Mouse (Mus musculus) A20 (cell line): ENCODE results near the gene Ssbp3.

Experiments
- DNase-seq: peaks from one replicate; pipeline ENCODE4 v3.0.0-alpha.2; 2011; ENCODE audit warnings: low read depth, low spot score

Ssbp3 gene

DNA sequence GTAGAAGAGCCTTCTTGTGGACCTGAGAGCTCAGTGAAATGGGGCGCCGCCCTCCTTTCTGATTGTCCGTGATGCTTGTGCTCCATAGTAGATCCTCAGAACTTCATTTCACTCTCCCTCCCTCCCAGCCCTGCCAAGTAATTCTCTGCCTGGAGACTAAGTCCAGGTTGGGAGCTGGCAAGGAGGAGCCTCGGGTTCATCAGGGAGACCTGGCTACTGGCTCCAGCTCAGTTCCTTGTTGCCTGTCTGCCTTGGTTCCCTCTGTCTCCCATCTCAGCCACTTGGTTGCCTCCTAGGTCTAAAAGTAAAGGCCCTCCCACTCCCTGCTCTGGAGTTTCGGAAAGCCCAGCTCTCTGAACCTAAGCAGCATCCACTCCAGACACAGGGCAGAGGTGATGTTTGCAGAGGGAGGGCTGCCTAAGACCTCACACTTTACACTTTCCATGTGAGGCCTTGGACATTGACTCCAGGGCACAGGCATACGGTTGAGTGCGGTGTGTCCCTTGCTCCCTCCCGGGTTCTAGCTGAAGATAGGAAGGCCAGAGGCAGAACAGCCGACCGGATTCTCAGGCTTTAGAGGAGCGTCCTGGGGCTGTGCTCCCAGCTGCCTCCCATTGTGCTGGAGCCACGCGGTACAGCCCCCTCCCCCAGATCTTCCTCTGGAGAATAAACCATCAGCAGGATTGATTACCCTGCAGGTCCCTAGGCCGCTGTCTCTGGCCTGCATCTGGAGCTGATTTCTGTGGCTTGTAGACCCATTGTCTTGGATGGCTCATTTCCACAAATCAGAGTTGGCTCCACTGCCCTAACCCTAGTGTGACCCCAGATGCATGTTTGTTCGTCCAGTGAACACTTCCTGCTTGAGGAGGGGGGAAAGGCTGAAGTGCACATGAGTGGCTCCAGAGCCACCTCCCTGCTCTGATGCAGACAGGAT lies 75.7 kb downstream of the Ssbp3 start:
- no peak for DNase-seq

DNA sequence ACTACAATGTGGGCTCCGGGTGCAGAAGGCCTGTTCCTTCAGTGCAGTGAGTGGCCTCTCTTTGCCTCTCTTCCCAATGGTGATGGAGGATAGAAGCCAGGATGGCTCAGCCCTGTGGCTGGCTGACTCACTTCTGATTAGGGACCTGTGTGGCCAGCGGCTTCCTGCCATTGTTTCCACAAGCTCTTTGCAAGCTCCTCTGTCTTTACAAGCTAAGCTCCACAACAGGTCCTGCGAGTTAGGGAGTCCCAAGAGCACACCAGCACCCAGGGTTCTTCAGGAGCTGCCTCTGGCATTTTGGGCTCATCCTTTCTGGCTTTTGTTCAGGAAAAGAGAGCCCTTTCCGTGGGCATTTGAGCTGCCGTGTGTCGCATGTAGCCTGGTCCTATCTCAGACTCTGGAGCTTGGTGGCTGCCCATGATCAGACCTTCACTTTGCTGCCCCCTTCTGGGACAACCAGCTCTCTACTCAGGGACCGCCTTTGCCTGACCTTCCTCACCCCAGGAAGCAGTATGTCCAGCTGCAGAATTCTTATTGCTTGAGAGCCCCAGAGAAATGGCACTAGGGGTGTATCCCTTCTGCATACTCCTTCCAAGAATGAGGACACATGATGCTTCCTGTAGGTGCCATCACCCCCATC lies 77.3 kb downstream of the Ssbp3 start:
- DNase-seq: peak; percentile 68

DNA sequence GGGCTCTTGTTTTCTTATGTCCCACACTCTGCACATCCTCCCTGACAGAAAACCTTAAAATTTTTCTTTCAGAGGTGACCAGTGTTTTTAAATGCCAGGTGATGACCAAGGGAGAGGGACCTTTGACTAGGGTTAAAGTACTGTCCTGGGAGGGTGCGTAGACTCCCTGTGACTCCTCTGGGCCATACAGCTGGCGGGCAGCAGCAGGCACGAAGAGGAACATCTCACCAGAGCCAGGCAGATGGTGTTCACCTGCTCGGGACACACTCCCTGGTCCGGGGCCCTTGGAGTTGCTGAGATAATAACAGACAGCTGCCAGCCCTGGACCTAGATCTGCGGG lies 78.4 kb downstream of the Ssbp3 start:
- DNase-seq: no peak

DNA sequence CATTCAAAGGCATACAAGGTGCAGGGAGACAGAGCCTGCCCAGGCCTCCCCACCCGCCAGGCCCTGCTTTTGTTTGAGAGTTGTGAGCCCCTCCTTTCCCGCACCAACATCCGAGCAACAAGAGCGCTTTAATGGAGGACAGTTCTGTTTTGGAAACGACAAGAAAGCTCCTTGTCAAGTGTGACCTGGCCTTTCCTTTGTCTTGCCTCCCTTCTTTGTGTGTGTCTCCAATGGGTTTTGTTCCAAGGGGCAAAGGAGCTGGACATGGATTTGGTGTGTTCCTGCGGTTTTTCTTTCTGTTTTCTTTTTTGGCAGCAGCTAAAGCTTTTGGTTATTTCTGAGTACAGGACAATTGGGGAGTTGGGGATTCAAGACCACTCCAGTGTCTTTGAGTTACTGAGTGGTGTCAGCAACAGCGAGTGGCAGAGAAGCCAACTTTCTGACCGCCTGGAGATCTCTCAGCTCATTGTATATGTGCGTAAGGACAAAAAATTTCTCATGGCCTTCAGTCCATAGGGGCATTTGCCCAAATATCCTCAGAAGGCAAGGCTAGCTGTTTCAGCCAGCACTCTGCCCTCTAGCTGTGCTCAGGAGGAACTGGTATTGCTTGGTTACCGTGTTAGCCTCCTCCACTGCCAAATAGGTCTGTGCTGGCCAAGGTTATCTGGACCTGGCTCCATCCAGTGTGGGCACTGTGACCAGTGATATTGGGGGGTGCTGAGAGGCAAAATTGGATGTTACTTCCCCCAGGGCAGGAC lies 78.9 kb downstream of the Ssbp3 start:
- DNase-seq: peak; percentile 28

DNA sequence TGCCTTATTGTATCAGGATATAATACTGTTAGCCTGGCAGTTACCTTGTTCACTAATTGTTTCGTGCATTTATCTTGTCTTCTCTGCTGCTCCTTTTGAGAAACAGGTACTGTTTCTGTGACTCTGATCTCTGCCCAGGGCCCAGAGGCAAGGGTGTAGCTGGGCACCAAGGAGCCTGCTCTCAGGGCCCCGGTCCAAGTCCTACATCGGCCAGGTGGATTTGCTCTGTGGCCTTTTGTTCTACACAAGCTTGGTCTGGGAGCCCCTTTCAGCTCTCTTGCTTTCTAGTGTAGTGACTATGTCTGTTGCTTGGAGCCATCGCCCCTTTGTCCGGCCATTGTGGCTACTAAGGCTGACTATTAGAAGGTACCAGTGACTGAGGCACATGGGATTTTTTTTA lies 82.6 kb downstream of the Ssbp3 start:
- no peak for DNase-seq

DNA sequence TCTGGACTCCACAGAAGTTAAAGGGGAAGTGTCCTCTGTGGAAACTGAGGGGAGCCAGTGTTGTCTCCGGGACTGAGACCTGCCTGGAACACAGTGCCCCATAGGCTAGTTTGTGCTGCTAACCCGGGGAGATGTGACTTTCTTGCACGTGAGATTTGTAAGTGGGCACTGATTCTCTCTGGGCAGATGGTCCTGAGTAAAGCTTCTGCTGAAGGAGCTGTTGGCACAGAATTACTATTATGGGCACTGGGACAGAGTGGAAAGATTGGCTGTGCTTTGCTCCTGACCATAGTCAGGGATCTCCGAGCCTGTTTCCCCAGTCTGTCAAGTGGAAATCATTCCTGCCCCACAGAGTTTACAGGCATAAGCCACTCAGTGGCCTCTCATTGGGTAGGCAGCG lies 83.8 kb downstream of the Ssbp3 start:
- DNase-seq: no peak

DNA sequence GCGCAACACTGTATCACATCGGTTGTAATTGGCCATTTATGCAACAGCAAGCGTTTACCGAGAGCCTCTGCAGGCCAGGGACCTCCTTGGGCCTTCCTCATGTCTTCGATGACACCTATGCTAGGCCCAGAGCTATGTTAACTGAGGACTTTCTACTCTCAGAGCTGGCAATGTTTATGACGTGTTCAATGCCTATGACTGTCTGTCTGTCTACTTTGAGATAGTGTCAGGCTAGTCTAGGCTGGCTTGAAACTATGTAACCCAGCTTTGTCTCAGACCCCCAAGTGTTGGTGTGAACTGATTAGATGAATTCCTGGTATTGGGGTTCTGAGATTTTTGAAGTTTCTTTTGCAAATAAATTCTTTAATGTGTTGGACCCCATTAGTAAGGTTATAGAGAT lies 84.6 kb downstream of the Ssbp3 start:
- no peak for DNase-seq

DNA sequence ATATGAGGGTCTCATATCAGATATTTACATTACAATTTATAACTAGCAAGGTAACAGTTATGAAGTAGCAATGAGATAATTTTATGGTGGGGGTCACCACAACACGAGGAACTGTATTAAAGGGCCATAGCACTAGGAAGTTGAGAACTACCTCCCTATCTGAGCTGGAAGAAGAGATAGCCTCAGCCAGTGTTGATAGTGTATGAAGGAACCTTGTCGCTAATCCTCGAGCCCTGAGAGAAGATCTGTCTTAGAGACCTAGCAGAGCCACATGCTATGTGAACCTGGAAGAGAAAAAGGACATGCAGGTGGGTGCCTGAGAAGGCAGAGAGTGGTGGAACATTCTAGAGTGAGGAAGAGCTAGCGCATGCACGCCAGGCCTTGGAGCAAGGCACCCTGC lies 85.0 kb downstream of the Ssbp3 start:
- DNase-seq: no peak

DNA sequence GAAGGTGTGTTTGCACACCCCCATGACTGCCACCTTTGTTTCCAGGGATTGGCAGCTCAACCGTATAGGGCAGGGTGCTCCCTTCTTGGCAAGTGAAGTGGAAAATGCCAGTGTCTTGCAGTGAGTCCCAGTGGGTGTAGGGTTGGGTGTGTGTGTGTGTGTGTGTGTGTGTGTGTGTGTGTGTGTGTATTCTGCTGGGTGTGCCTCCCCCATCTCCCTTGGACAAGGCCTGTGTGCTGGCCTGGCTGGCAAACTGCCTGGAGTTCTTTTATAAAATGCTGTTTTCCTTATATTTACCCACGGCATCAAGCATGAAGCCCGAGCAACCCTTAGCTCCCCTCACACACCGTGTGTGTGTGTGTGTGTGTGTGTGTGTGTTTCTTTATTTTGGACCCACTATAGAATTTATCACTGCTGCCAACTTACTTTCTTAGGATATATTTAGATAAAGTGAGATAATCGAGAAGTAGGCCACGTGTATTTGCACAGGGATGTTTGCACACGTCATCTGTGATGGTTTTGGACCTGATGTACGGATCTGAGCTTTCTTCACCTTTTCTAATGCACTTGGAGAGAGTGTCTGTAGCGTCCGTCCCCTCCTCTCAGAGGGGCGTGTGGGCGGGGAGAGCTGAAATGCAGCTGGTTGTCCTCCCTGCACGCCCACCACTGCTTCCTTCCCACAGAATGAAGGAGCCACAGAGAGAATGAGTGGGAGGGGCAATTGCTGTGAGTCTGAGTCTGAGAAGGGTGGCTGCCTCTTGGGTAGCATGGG lies 86.0 kb downstream of the Ssbp3 start:
- DNase-seq: no peak

DNA sequence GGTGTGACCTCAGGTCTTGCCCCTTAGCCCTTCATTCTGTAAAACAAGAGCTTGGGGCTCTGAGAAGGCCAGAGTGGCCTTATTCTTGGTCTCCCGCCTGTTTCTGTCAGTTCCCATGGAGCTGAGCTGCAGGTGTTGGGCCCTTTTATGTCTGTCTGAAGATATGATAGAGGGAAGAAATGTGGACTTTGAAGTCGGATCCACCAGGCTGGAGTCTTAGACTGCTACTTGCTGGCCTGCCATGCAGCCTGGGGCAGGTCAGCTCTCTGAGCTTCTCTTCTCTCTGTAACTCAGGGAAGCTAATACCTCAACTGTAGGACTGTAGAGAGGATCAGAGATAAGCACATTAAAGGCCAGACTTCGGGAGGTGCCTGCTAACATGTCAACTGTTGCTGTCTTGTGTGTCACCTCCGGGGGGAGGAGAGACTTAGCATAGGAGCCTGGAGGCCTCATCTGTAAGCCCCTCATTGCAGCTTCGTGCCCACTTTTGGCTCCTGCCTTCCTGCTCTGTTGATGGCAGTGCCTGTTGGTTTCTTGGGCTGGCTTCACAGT lies 90.8 kb downstream of the Ssbp3 start:
- DNase-seq: no peak

DNA sequence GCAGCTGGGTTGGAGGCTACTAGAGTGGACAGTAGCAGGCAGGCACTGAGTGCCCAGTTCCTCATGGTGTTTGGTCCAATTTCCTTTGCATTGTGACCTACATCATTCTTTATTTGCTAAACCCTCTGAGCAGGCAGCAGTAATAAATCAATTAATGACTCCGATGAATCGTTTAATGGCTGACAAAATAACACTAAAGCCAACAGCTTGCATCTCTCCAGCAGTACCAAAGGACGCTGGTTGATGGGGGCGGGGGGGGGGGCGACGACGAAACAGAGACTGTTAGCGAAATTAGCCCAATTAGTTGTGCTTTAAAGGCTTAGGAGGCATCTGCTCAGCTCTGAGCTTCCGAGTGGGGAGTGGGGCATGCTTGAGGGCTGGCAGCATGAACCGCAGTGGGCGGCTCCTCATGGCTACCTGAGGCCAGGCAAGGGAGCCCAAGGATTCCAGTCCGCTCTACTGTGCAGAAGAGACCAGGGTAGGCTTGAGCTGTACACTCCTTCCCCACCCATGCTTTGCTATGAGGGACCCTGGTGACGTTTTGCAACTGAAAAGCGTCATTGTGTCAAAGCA lies 91.5 kb downstream of the Ssbp3 start:
- DNase-seq: no peak

DNA sequence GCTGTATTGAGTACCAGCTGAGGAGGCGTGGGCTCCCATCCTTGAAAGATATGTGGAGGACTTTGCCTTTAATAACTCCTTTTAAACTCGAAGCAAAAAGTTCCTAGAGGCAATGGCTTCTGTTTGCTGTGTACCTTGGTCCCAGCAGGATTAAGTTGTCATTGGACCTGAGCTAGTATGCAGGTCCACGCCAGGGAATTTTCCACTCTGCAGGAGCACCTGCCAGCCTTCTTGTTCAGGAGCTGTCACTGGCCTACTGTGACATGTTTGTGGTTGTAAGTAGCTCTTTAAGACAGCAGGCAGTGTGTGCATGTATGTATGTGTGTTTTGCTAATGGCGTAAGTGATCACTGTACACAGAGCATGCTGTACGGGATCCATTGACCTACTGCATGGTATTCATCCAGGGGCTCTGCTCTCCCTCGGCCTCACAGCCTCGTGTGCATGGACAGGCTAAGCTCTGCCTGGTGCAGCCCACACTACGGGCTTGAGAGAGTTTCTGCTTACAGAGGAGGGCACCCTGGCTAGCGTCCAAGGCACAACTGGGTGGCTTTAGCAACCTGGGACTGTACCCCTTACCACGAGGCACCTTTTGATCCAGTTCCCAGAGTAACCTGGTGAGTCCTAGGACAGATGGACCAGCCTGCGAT lies 92.1 kb downstream of the Ssbp3 start:
- no peak for DNase-seq

DNA sequence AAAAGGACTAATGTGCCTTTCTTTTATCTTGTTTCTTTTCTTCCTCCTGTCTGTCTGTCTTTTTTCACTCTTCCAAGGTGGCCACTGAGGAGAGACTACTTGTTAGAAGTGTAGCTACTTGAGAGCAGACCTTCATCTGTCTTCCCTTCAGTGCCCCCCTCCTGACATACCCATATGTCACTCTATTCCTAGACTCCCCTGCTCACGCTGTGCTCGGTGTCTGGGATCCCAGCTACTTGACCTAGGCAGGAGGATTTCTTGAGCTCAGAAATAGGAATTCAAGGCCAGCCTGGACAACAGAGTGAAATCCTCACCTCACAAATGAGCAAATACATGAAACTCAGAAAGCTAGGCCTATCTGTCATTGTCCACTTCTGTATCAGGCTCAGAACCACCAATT lies 92.7 kb downstream of the Ssbp3 start:
- no peak for DNase-seq

DNA sequence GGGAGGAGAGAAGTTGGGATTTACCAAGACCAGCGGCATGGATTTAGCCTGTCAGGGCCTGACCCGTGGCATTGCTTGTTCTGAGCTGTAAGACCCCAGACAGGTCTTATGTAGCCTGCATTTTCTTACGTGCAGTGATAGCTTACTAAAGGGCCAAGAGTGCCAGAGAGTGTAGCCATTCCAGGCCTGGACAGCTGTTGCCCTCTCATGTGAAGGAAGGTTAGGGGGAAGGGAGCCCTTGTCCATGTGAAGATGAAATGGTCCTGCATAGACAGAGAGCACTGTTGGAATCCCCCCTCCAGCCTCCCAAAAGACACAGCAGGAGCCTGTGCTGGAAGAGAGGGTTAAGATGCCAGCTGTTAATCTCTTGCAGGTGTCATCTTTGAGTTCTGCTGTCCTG lies 93.3 kb downstream of the Ssbp3 start:
- no peak for DNase-seq

DNA sequence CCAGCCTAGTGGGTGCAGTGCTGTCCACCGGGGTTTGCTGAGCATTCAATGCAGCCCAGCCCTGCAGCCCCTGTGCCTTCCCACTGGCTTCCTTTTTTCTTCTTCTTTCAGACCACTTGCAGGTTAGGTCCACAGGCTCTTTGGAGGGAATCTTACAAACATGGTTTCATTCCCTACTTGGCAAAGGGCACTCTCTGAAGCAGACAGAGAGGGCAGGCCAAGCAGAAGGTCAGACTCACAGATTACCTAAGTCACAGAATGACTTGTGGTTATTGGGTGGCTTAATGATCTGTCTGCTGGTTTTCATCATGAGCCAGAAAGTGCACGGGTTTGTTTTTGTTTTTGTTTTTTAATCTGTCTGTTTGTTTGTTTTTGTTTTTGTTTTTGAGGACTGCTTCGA lies 93.8 kb downstream of the Ssbp3 start:
- no peak for DNase-seq

DNA sequence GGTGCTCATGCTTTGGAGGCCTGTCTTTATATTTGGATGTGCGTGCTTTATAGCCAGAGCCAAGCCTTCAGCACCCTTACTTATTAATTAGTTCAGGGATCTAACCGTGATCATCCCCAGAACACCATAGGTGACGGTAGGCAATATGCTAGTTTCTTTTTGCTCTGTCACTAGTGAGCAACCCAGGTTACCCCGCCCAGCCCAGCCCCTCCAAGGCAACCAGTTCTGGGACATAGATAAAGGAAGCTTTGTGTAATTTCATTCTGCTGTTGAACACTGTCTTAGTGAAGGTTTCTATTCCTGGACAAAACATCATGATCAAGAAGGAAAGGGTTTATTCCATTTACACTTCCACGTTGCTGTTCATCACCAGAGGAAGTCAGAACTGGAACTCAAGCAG lies 94.7 kb downstream of the Ssbp3 start:
- no peak for DNase-seq

DNA sequence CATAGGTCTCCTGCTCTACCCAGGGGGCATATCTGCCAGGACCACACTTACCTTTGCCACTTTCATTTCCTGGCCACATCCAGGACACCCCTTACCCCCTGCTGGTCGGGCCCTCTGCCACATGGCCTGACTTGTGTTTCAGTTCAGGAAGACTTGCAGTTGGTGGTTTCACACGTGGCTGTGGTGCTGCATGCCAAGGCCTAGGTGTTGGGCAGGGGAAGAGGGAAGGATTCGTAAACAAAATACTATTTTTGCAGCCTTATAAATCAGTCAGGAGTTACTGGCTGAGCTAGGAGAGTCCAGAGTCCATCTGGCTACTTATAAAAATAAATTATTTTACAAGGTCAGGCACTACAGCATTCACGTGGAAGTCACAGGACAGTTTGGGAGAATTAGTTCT lies 95.7 kb downstream of the Ssbp3 start:
- no peak for DNase-seq

DNA sequence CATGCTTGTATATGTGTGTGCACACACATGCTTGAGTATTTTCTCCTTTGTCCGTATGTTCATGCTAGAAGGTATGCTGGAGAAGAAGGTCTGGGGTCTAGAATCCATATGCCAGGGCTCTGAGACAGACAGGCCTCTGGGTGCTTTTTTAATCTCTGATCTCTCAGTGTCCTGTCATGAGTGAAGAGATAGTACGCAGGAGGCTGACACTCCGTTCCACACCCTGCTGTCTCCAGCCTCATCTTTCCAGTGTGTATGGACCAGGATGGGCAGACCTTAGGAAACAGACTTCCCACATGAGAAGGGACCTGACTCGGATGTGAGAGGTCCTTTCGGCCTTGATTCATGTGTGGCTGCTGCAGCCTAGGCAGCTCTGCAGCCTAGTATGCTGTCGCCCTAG lies 96.3 kb downstream of the Ssbp3 start:
- DNase-seq: no peak

DNA sequence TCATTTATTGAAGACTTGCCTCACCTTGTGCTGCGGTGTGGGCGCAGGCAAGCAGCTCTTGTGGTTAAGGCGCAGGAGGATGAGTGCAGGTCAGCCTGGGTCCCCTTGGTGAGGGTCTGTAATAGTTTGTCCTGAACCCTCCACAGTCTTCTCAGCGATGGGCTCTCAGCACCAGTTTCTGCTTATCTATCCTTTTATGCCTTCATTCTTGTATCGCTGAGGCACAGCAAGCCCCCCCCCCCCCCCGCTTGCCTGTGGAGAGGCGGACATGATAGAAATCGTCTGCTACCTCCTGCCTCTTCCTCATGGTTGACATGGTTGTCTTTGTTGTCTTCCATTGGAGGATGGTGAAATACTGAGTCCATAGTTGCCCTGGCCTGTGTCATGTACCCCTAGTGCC lies 96.9 kb downstream of the Ssbp3 start:
- no peak for DNase-seq

DNA sequence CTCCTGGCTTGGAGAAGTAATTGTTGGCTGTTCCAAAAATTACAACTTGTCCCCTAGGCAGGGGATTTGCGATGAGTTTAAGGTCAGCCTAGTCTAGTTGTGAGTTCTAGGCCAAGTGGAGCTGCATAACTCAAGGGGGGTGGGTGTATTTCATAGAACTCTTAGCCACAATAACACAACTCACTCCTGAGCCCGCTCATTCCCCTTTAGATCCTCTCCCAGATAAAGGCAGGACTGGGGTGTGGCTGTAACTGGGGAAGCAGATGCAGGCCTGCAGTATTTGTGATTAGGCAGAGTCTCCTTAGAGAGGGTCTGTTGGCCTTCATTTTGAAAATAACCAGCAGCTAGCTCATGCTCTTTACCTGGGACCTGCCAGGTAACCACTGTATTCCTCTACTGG lies 97.7 kb downstream of the Ssbp3 start:
- DNase-seq: no peak

DNA sequence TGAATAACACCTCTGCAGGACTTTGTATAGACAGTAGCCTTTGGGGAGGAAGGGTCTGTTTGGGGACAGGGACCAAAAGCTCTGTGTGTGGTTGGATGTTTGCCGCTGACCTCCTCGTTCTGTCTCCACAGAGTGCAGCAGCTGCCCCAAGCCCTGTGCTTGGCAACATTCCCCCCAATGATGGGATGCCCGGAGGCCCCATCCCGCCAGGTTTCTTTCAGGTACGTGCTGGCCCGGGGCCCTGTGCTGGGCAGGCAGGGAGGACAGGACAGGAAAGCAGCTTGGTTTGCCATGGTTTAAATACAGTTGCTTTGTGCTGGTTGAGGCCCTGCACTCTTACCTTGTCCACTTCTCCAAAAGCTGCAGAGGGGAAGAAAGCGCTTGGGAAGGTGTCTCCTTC lies 99.0 kb downstream of the Ssbp3 start:
- DNase-seq: no peak
